Mouse (Mus musculus) neural tube, embryonic 14.5 days (tissue): Measurements from ENCODE around the gene Igf2bp1. TPM values are rescaled to one million over a fixed set of nuclear protein-coding genes. Genes with fewer than 3 reads are reported as not detected.

Experiments
- ATAC-seq: fragments of 200-750 bp; cut with Nextera tagmentation; 2 replicates; pipeline ENCODE4 v1.8.0; 2017; ENCODE audit warnings: low read depth, mild to moderate bottlenecking, moderate TSS enrichment, moderate library complexity
- H3K27ac ChIP-seq: fragments of 300-500 bp; sonication (generic); 2 replicates; pipeline ENCODE4 v1.5.1; 2014; ENCODE audit warnings: low read depth, mild to moderate bottlenecking, control low read depth, low read length, moderate library complexity, mixed read lengths
- H3K27me3 ChIP-seq: fragments of 300-500 bp; sonication (generic); 2 replicates; pipeline ENCODE4 v1.6.1; 2014; ENCODE audit warnings: low read length; ENCODE audit not compliant: control insufficient read depth, insufficient read depth
- H3K36me3 ChIP-seq: fragments of 300-500 bp; sonication (generic); 2 replicates; pipeline ENCODE4 v1.6.1; 2014; ENCODE audit warnings: low read length, mixed read lengths; ENCODE audit not compliant: control insufficient read depth, insufficient read depth
- H3K4me1 ChIP-seq: fragments of 300-500 bp; sonication (generic); 2 replicates; pipeline ENCODE4 v1.6.1; 2014; ENCODE audit warnings: low read length; ENCODE audit not compliant: control insufficient read depth, insufficient read depth
- H3K4me2 ChIP-seq: fragments of 300-500 bp; sonication (generic); 2 replicates; pipeline ENCODE4 v1.6.1; 2014; ENCODE audit warnings: mild to moderate bottlenecking, low read depth, low read length, control low read depth
- H3K4me3 ChIP-seq: fragments of 300-500 bp; sonication (generic); 2 replicates; pipeline ENCODE4 v1.5.1; 2014; ENCODE audit warnings: low read depth, low read length, control low read depth, mixed read lengths
- H3K9ac ChIP-seq: fragments of 300-500 bp; sonication (generic); replicated peaks from 2 replicates; pipeline ENCODE4 v1.6.1; 2014; ENCODE audit warnings: low read depth, mild to moderate bottlenecking, control low read depth, low read length, mixed read lengths
- H3K9me3 ChIP-seq: fragments of 300-500 bp; sonication (generic); 2 replicates; pipeline ENCODE4 v1.6.1; 2016; ENCODE audit warnings: low read length; ENCODE audit not compliant: control insufficient read depth
- WGBS: fragments of 180-500 bp; shearing (Covaris S2); extraction: QIAGEN DNeasy Blood & Tissue Kit; methylation state at CpG from one replicate; pipeline ENCODE4 v1.1.7; 2014; 5-methylcytosine and 5-hydroxymethylcytosine counted together
- polyA plus RNA-seq: library from polyadenylated mRNA; unstranded; fragments of >200 nt; fragmentation: Nextera tagmentation; extraction: Ambion mirVana; gene quantifications from 2 replicates; pipeline ENCODE4 v1.2.1, GENCODE M21; 2014

Gene Igf2bp1
- polyA plus RNA-seq, 1 experiment from 2014 or later, result 3.0 TPM

- Histone ChIP-seq H3K36me3 (no peaks in the 10 kb centered on the region), H3K9ac (no peak overlapping the region), H3K4me3 (no peak overlapping the region), H3K4me1 (no peaks in the 10 kb centered on the region), H3K27ac (no peak overlapping the region), H3K4me2 (no peak overlapping the region), H3K27me3 (no peaks in the 10 kb centered on the region), H3K9me3 (no peaks in the 10 kb centered on the region)
- 70% methylated on average over 1 of the region's 1 CpGs for whole genome bisulfite sequencing
- no peak for ATAC-seq
Observed at GRCm38 (mm10) chr11:95982475-95982874, 23.3 kb downstream of the Igf2bp1 start.

- H3K4me2 ChIP-seq, result no peak overlapping the region
- no peaks in the 10 kb centered on the region for H3K4me1 ChIP-seq
- H3K4me3 ChIP-seq, result no peak overlapping the region
- H3K36me3 ChIP-seq, result no peaks in the 10 kb centered on the region
- H3K27me3 ChIP-seq, result no peaks in the 10 kb centered on the region
- WGBS, result 88% methylated on average over 12 of the region's 12 CpGs
- H3K9ac ChIP-seq, result no peak overlapping the region
- H3K27ac ChIP-seq, result no peak overlapping the region
- ATAC-seq, result no peak
- no peaks in the 10 kb centered on the region for H3K9me3 ChIP-seq
Observed at GRCm38 (mm10) chr11:95981804-95982203, 23.9 kb downstream of the Igf2bp1 start.

GRCm38 (mm10) chr11:95980762-95981418 lies 24.9 kb downstream of the Igf2bp1 start:
- Histone ChIP-seq H3K36me3 (no peaks in the 10 kb centered on the region), H3K9ac (no peak overlapping the region), H3K4me1 (no peaks in the 10 kb centered on the region), H3K27ac (no peak overlapping the region), H3K4me2 (no peak overlapping the region), H3K27me3 (no peaks in the 10 kb centered on the region), H3K9me3 (no peaks in the 10 kb centered on the region), H3K4me3 (no peak overlapping the region)
- 55% methylated on average over 8 of the region's 8 CpGs for WGBS
- no peak for ATAC-seq

GRCm38 (mm10) chr11:95978487-95978886 lies 27.3 kb downstream of the Igf2bp1 start:
- no peaks in the 10 kb centered on the region for H3K9me3 ChIP-seq
- no peak overlapping the region for H3K9ac ChIP-seq
- 83% methylated on average over 3 of the region's 3 CpGs for WGBS
- no peak overlapping the region for H3K4me2 ChIP-seq
- H3K27ac ChIP-seq, result no peak overlapping the region
- H3K27me3 ChIP-seq, result no peaks in the 10 kb centered on the region
- H3K4me1 ChIP-seq, result no peaks in the 10 kb centered on the region
- no peak overlapping the region for H3K4me3 ChIP-seq
- no peak for ATAC-seq
- H3K36me3 ChIP-seq, result no peaks in the 10 kb centered on the region

GRCm38 (mm10) chr11:95976290-95976689 lies 29.4 kb downstream of the Igf2bp1 start:
- Histone ChIP-seq H3K36me3 (no peaks in the 10 kb centered on the region), H3K9me3 (no peaks in the 10 kb centered on the region), H3K4me3 (no peak overlapping the region), H3K27ac (no peak overlapping the region), H3K9ac (no peak overlapping the region), H3K27me3 (no peaks in the 10 kb centered on the region), H3K4me1 (no peaks in the 10 kb centered on the region), H3K4me2 (no peak overlapping the region)
- WGBS, result 95% methylated on average over 2 of the region's 2 CpGs
- no peak for ATAC-seq

- no peak overlapping the region for H3K27ac ChIP-seq
- no peak overlapping the region for H3K9ac ChIP-seq
- H3K4me1 ChIP-seq, result no peaks in the 10 kb centered on the region
- no peak overlapping the region for H3K4me2 ChIP-seq
- no peak for ATAC-seq
- H3K9me3 ChIP-seq, result no peaks in the 10 kb centered on the region
- H3K36me3 ChIP-seq, result peaks cover 4% of the 10 kb centered on the region; the same call in 1 of the 2 replicates
- WGBS, result 93% methylated on average over 5 of the region's 5 CpGs
- no peak overlapping the region for H3K4me3 ChIP-seq
- H3K27me3 ChIP-seq, result no peaks in the 10 kb centered on the region
Observed at GRCm38 (mm10) chr11:95975694-95976093, 30.0 kb downstream of the Igf2bp1 start.

GRCm38 (mm10) chr11:95973187-95973586 lies 32.6 kb downstream of the Igf2bp1 start:
- Histone ChIP-seq H3K9ac (no peak overlapping the region), H3K27me3 (no peaks in the 10 kb centered on the region), H3K27ac (no peak overlapping the region), H3K4me1 (no peaks in the 10 kb centered on the region), H3K4me3 (no peak overlapping the region), H3K36me3 (peaks cover 29% of the 10 kb centered on the region), H3K4me2 (no peak overlapping the region), H3K9me3 (no peaks in the 10 kb centered on the region)
- no peak for ATAC-seq
- 82% methylated on average over 6 of the region's 6 CpGs for WGBS

GRCm38 (mm10) chr11:95963304-95963703 lies 42.4 kb downstream of the Igf2bp1 start:
- no peak for ATAC-seq
- H3K9ac ChIP-seq, result no peak overlapping the region
- H3K4me2 ChIP-seq, result no peak overlapping the region
- peaks cover 21% of the 10 kb centered on the region; the same call in 1 of the 2 replicates for H3K36me3 ChIP-seq
- no peak overlapping the region for H3K27ac ChIP-seq
- H3K4me3 ChIP-seq, result no peak overlapping the region
- no peaks in the 10 kb centered on the region for H3K4me1 ChIP-seq
- no peaks in the 10 kb centered on the region for H3K9me3 ChIP-seq
- H3K27me3 ChIP-seq, result no peaks in the 10 kb centered on the region
- 73% methylated on average over 7 of the region's 7 CpGs for WGBS

- Histone ChIP-seq H3K27ac (no peak overlapping the region), H3K36me3 (0 out of 2 replicates have a peak, but pooled peaks cover 9% of the 10 kb centered on the region), H3K9ac (no peak overlapping the region), H3K4me2 (no peak overlapping the region), H3K4me1 (no peaks in the 10 kb centered on the region), H3K27me3 (no peaks in the 10 kb centered on the region), H3K4me3 (no peak overlapping the region), H3K9me3 (no peaks in the 10 kb centered on the region)
- WGBS, result 67% methylated on average over 6 of the region's 6 CpGs
- no peak for ATAC-seq
Observed at GRCm38 (mm10) chr11:95959152-95959551, 46.6 kb downstream of the Igf2bp1 start.
